Mouse (Mus musculus) limb, embryonic 14.5 days (tissue): ENCODE data around the gene Spaar. TPM values are rescaled to one million over a fixed set of nuclear protein-coding genes. Genes with fewer than 3 reads are reported as not detected.

Experiments used
- ATAC-seq: fragments of 200-750 bp; cut with Nextera tagmentation; 2 replicates; pipeline ENCODE4 v1.8.0; 2017; ENCODE audit warnings: low read depth, moderate number of reproducible peaks, moderate TSS enrichment; ENCODE audit not compliant: low FRiP score
- DNase-seq: peaks from one replicate; pipeline ENCODE4 v3.0.0-alpha.2; 2015; ENCODE audit warnings: low spot score
- H3K27ac ChIP-seq: fragments of 300-500 bp; sonication (generic); replicated peaks from 2 replicates; pipeline ENCODE4 v1.5.1; 2014; ENCODE audit warnings: low read depth, mild to moderate bottlenecking, low read length, moderate library complexity, mixed read lengths
- H3K27me3 ChIP-seq: fragments of 300-500 bp; sonication (generic); 2 replicates; pipeline ENCODE4 v1.6.1; 2014; ENCODE audit warnings: low read length, mixed read lengths; ENCODE audit not compliant: control insufficient read depth, insufficient read depth
- H3K36me3 ChIP-seq: fragments of 300-500 bp; sonication (generic); 2 replicates; pipeline ENCODE4 v1.6.1; 2014; ENCODE audit warnings: mild to moderate bottlenecking, low read length, moderate library complexity, mixed read lengths; ENCODE audit not compliant: control insufficient read depth, insufficient read depth
- H3K4me1 ChIP-seq: fragments of 300-500 bp; sonication (generic); 2 replicates; pipeline ENCODE4 v1.6.1; 2014; ENCODE audit warnings: antibody characterized with exemption, low read length, mixed read lengths; ENCODE audit not compliant: control insufficient read depth, insufficient read depth
- H3K4me2 ChIP-seq: fragments of 300-500 bp; sonication (generic); replicated peaks from 2 replicates; pipeline ENCODE4 v1.6.1; 2014; ENCODE audit warnings: low read depth, mild to moderate bottlenecking, low read length, moderate library complexity; ENCODE audit not compliant: severe bottlenecking
- H3K4me3 ChIP-seq: fragments of 300-500 bp; sonication (generic); replicated peaks from 2 replicates; pipeline ENCODE4 v1.5.1; 2014; ENCODE audit warnings: low read length
- H3K9ac ChIP-seq: fragments of 300-500 bp; sonication (generic); 2 replicates; pipeline ENCODE4 v1.6.1; 2014; ENCODE audit warnings: mild to moderate bottlenecking, low read depth, low read length, moderate library complexity; ENCODE audit not compliant: severe bottlenecking
- H3K9me3 ChIP-seq: fragments of 300-500 bp; sonication (generic); 2 replicates; pipeline ENCODE4 v1.6.1; 2016; ENCODE audit warnings: low read length; ENCODE audit not compliant: control insufficient read depth
- POLR2A ChIP-seq: fragments of 200-500 bp; IDR thresholded peaks from 2 replicates; pipeline ENCODE4 v1.8.0; 2012; ENCODE audit warnings: inconsistent platforms, mild to moderate bottlenecking, moderate library complexity, borderline replicate concordance; ENCODE audit not compliant: insufficient read depth, insufficient read length; ENCODE audit errors: extremely low read depth
- WGBS: fragments of 180-500 bp; shearing (Covaris S2); extraction: QIAGEN DNeasy Blood & Tissue Kit; methylation state at CpG from one replicate; pipeline ENCODE4 v1.1.7; 2014; 5-methylcytosine and 5-hydroxymethylcytosine counted together
- polyA plus RNA-seq, 2 experiments: library from polyadenylated mRNA; depleted of rRNA in 1 of 2; stranded (reverse) in 1 of 2; unstranded in 1 of 2; fragments of >200 nt; fragmentation: Nextera tagmentation in 1 of 2; extraction: Ambion mirVana in 1 of 2; gene quantifications; 2 replicates each; pipeline versions ENCODE4 v1.2.1 to v1.2.3; 2012 to 2014

Spaar gene
- polyA plus RNA-seq, 2 experiments, result 0.10 to 1.3 TPM

DNA sequence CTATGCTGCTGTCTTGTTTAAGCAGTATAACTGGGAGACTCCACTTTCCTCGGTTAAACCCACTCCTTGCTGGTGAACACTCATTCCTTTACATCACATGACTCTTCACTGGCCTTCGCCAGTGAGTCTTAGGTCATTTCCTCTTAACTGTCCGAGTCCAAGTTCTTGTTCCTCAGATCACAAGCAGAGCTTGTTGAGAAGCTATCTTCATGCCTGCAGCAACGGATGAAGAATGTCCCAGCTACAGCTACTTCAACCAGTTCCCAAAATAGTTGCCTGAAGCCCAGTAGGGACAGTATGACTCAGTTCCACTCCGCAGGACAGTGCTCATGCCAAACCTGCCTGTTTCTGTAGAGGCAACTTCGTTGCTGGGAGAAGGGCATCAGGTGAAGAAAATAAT, 27.4 kb downstream of the Spaar start:
- TF ChIP-seq POLR2A, result no peak
- Histone ChIP-seq H3K27me3 (no peaks in the 10 kb centered on the region), H3K9me3 (no peaks in the 10 kb centered on the region), H3K36me3 (no peaks in the 10 kb centered on the region), H3K4me2 (no peak overlapping the region), H3K27ac (no peak overlapping the region), H3K4me3 (no peak overlapping the region), H3K9ac (no peak overlapping the region), H3K4me1 (peaks cover 10% of the 10 kb centered on the region; the same call in 1 of the 2 replicates)
- 78% methylated on average over 6 of the region's 6 CpGs for WGBS
- DNase-seq (no peak), ATAC-seq (no peak)

DNA sequence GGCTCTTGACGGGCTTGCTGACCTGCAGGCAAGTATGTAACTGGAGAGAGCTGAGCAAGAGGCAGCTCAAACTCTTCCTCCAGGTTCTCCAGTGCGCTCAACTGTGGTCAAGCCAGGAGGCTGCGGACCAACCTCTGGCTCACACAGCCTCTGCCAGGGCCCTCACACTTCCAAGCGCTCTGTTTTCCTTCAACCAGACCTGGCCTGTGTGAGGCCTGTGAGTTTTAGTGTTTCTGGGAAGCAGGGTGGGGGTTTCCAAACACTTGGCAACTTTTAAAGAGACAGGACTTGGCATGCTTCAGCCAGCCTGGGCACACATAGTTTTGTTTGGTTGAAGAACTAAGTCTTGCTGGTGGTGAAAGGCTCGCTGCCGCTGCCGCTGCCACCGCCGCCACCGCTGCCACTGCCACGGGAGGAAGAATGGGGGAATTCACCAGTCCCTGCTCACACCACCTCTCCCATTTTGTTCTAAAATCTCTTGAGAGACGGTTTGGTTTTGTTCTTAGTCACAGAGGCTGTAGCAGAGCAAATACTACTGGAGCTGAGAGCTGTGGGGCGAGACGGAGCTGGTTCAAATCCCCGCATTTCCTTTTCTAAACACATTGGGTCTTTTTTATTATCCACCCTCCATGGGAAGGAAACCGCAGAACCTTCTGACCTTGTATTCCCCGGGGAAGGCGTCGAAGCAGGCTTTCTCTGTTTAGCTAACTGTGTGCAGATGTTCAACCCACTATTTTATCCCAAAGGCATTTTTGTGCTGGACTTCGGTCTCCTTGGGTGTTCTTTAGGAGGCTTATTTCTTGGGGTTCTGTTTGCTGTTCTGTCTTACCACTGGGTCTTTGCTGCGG, 30.0 kb downstream of the Spaar start:
- H3K36me3 ChIP-seq, result no peaks in the 10 kb centered on the region
- H3K27me3 ChIP-seq, result no peaks in the 10 kb centered on the region
- H3K9me3 ChIP-seq, result no peaks in the 10 kb centered on the region
- H3K27ac ChIP-seq, result peak overlapping the region; percentile 45
- H3K4me3 ChIP-seq, result no peak overlapping the region
- WGBS, result 56% methylated on average over 21 of the region's 21 CpGs
- no peak for TF ChIP-seq POLR2A
- peaks cover 10% of the 10 kb centered on the region; the same call in 1 of the 2 replicates for H3K4me1 ChIP-seq
- H3K9ac ChIP-seq, result no peak overlapping the region
- ATAC-seq, result 0 out of 2 replicates have a peak, but pooled peaks have one; percentile 41
- no peak overlapping the region for H3K4me2 ChIP-seq
- peak; percentile 36 for DNase-seq

DNA sequence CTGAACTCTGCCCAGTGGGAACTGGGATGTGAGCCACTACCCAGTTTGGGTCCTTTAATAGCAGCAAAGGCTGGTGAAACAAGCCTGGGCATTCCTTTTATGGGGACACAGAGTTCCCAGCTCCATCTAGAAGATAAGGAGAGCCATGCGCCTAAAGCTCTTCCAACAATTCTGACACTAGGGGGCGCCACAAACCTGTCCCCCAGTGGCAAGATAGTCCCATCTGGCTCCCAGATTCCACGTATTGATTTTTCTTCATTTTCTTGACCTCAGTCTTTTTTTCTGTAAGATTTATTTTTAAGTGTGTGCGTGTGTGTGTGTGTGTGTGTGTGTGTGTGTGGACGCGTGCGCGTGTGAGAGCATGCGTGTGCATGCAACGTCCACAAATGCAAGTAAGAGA, 30.6 kb downstream of the Spaar start:
- Histone ChIP-seq H3K27me3 (no peaks in the 10 kb centered on the region), H3K27ac (peak overlapping the region; percentile 45), H3K9me3 (no peaks in the 10 kb centered on the region), H3K4me2 (no peak overlapping the region), H3K4me3 (no peak overlapping the region), H3K36me3 (no peaks in the 10 kb centered on the region), H3K9ac (no peak overlapping the region), H3K4me1 (peaks cover 10% of the 10 kb centered on the region; the same call in 1 of the 2 replicates)
- DNase-seq (peak; percentile 26), ATAC-seq (no peak)
- no peak for TF ChIP-seq POLR2A
- WGBS, result 68% methylated on average over 10 of the region's 10 CpGs

DNA sequence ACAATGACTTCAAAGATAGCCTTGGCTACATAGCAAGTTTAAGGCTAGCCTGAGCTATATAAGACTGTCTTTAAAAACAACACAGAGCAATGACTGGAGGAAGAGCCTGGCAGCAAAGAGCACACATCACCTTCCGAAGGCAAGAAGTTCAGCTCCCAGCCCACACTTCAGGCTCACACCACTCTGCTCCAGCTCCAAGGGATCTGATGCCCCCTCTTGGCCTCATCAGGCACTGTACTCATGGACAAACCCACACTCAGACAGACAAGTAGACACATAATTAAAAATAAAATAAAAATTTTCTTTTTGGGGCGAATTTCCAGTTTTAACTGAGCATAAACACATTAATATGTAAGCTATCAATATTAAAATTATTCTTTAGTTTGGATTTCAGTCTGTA, 31.5 kb downstream of the Spaar start:
- Histone ChIP-seq H3K27ac (no peak overlapping the region), H3K4me1 (peaks cover 10% of the 10 kb centered on the region; the same call in 1 of the 2 replicates), H3K4me3 (no peak overlapping the region), H3K27me3 (no peaks in the 10 kb centered on the region), H3K4me2 (no peak overlapping the region), H3K9me3 (no peaks in the 10 kb centered on the region), H3K9ac (no peak overlapping the region), H3K36me3 (no peaks in the 10 kb centered on the region)
- no peak for ATAC-seq
- WGBS, result 83% methylated on average over 2 of the region's 2 CpGs
- no peak for DNase-seq
- TF ChIP-seq POLR2A, result no peak

DNA sequence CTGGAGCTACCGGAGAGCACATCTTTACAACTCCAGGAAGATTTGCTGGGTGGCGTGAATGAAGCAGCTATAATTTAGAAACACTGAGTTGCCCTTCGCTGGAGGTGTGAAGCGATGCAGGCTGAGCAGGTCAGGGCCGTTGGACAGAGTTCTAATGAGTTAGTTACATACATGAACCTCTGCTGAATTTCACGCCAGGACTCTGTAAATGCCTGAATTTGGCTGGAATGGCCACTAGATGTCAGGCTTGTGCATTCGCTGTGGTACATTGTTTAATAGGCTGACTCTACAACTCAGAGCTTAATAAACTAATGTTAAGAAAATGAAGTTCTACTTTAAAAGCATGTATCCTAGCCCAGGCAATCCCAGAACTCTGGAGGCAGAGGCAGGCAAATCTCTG, 33.6 kb downstream of the Spaar start:
- H3K27me3 ChIP-seq, result no peaks in the 10 kb centered on the region
- H3K4me1 ChIP-seq, result peaks cover 8% of the 10 kb centered on the region; the same call in 1 of the 2 replicates
- no peaks in the 10 kb centered on the region for H3K36me3 ChIP-seq
- H3K9me3 ChIP-seq, result no peaks in the 10 kb centered on the region
- H3K9ac ChIP-seq, result no peak overlapping the region
- whole genome bisulfite sequencing, result 20% methylated on average over 7 of the region's 7 CpGs
- peak; percentile 83 for DNase-seq
- no peak for TF ChIP-seq POLR2A
- H3K27ac ChIP-seq, result no peak overlapping the region
- H3K4me3 ChIP-seq, result no peak overlapping the region
- H3K4me2 ChIP-seq, result no peak overlapping the region
- peak; percentile 55; the same call in 1 of the 2 replicates for ATAC-seq
